Mouse (Mus musculus) hindbrain, embryonic 12.5 days (tissue): ENCODE measurements around the gene Rasgef1c. TPM values are rescaled to one million over a fixed set of nuclear protein-coding genes. Genes with fewer than 3 reads are reported as not detected.

ENCODE experiments used
- ATAC-seq: fragments of 200-750 bp; cut with Nextera tagmentation; 2 replicates; pipeline ENCODE4 v1.8.0; 2017; ENCODE audit warnings: moderate TSS enrichment; ENCODE audit not compliant: low FRiP score
- H3K27ac ChIP-seq: fragments of 300-500 bp; sonication (generic); 2 replicates; pipeline ENCODE4 v1.5.1; 2016; ENCODE audit warnings: mild to moderate bottlenecking
- H3K27me3 ChIP-seq: fragments of 300-500 bp; sonication (generic); 2 replicates; pipeline ENCODE4 v1.6.1; 2016; ENCODE audit warnings: mild to moderate bottlenecking
- H3K36me3 ChIP-seq: fragments of 300-500 bp; sonication (generic); 2 replicates; pipeline ENCODE4 v1.6.1; 2016; ENCODE audit warnings: mild to moderate bottlenecking
- H3K4me1 ChIP-seq: fragments of 300-500 bp; sonication (generic); 2 replicates; pipeline ENCODE4 v1.6.1; 2016
- H3K4me2 ChIP-seq: fragments of 300-500 bp; sonication (generic); replicated peaks from 2 replicates; pipeline ENCODE4 v1.6.1; 2016; ENCODE audit warnings: mild to moderate bottlenecking
- H3K4me3 ChIP-seq: fragments of 300-500 bp; sonication (generic); 2 replicates; pipeline ENCODE4 v1.5.1; 2016; ENCODE audit warnings: mild to moderate bottlenecking
- H3K9ac ChIP-seq: fragments of 300-500 bp; sonication (generic); 2 replicates; pipeline ENCODE4 v1.6.1; 2016; ENCODE audit warnings: mild to moderate bottlenecking, moderate library complexity
- H3K9me3 ChIP-seq: fragments of 300-500 bp; sonication (generic); replicated peaks from 2 replicates; pipeline ENCODE4 v1.6.1; 2016; ENCODE audit warnings: mild to moderate bottlenecking
- WGBS: fragments of 180-500 bp; shearing (Covaris S2); methylation state at CpG from one replicate; pipeline ENCODE4 v1.1.7; 2016; 5-methylcytosine and 5-hydroxymethylcytosine counted together
- polyA plus RNA-seq: library from polyadenylated mRNA; unstranded; fragments of >200 nt; fragmentation: Nextera tagmentation; extraction: Ambion mirVana; gene quantifications from 2 replicates; pipeline ENCODE4 v1.2.1, GENCODE M21; 2016

Rasgef1c gene
- polyA plus RNA-seq, 1 experiment from 2014 or later = 5.3 TPM

DNA sequence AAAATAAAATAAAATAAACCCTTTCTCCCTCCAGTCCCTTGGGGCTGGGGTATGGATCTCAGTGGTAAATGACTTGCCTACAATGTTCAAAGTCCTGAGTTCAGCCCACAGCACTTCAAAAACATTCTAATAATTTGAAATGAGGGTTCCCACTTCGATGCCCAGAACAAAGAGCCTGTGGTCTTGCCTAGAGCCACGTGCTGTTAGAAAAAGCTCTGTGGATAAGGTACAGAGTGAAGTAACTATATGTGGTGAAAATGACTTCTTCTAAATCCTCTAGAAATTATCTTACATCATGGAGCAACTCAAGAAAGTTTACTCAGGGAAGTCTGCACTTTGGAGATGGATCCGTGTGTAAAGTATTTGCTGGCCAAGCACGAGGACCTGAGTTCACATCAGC, 80.5 kb downstream of the Rasgef1c start:
- WGBS = 82% methylated on average over 4 of the region's 4 CpGs
- Histone ChIP-seq H3K4me1 (0 out of 2 replicates have a peak, but pooled peaks cover 3% of the 10 kb centered on the region), H3K9me3 (no peaks in the 10 kb centered on the region), H3K9ac (no peak overlapping the region), H3K36me3 (no peaks in the 10 kb centered on the region), H3K4me2 (no peak overlapping the region), H3K27ac (no peak overlapping the region), H3K4me3 (no peak overlapping the region), H3K27me3 (no peaks in the 10 kb centered on the region)
- ATAC-seq = no peak

- whole genome bisulfite sequencing = 44% methylated on average over 4 of the region's 4 CpGs
- Histone ChIP-seq H3K4me1 (0 out of 2 replicates have a peak, but pooled peaks cover 3% of the 10 kb centered on the region), H3K4me3 (no peak overlapping the region), H3K9ac (no peak overlapping the region), H3K27me3 (no peaks in the 10 kb centered on the region), H3K4me2 (no peak overlapping the region), H3K27ac (no peak overlapping the region), H3K9me3 (no peaks in the 10 kb centered on the region), H3K36me3 (no peaks in the 10 kb centered on the region)
- no peak for ATAC-seq
Observed at GRCm38 (mm10) chr11:49982881-49983280, 81.2 kb downstream of the Rasgef1c start.

- no peak overlapping the region for H3K9ac ChIP-seq
- H3K36me3 ChIP-seq = no peaks in the 10 kb centered on the region
- WGBS = 79% methylated on average over 4 of the region's 4 CpGs
- no peaks in the 10 kb centered on the region for H3K27me3 ChIP-seq
- no peak for ATAC-seq
- H3K4me1 ChIP-seq = 0 out of 2 replicates have a peak, but pooled peaks cover 3% of the 10 kb centered on the region
- no peaks in the 10 kb centered on the region for H3K9me3 ChIP-seq
- H3K27ac ChIP-seq = no peak overlapping the region
- H3K4me2 ChIP-seq = no peak overlapping the region
- no peak overlapping the region for H3K4me3 ChIP-seq
Observed at GRCm38 (mm10) chr11:49983875-49984552, 82.4 kb downstream of the Rasgef1c start.

GRCm38 (mm10) chr11:49985009-49985408, 83.4 kb downstream of the Rasgef1c start:
- WGBS = 91% methylated on average over 4 of the region's 4 CpGs
- Histone ChIP-seq H3K4me3 (no peak overlapping the region), H3K27me3 (no peaks in the 10 kb centered on the region), H3K9ac (no peak overlapping the region), H3K27ac (no peak overlapping the region), H3K4me1 (0 out of 2 replicates have a peak, but pooled peaks cover 3% of the 10 kb centered on the region), H3K36me3 (no peaks in the 10 kb centered on the region), H3K4me2 (no peak overlapping the region), H3K9me3 (no peaks in the 10 kb centered on the region)
- ATAC-seq = no peak

- Histone ChIP-seq H3K4me1 (0 out of 2 replicates have a peak, but pooled peaks cover 3% of the 10 kb centered on the region), H3K27ac (no peak overlapping the region), H3K27me3 (no peaks in the 10 kb centered on the region), H3K9me3 (no peaks in the 10 kb centered on the region), H3K9ac (no peak overlapping the region), H3K4me3 (no peak overlapping the region), H3K4me2 (no peak overlapping the region), H3K36me3 (no peaks in the 10 kb centered on the region)
- 25% methylated on average over 10 of the region's 10 CpGs for WGBS
- peak; percentile 77 for ATAC-seq
Observed at GRCm38 (mm10) chr11:49986277-49987036, 84.8 kb downstream of the Rasgef1c start.

DNA sequence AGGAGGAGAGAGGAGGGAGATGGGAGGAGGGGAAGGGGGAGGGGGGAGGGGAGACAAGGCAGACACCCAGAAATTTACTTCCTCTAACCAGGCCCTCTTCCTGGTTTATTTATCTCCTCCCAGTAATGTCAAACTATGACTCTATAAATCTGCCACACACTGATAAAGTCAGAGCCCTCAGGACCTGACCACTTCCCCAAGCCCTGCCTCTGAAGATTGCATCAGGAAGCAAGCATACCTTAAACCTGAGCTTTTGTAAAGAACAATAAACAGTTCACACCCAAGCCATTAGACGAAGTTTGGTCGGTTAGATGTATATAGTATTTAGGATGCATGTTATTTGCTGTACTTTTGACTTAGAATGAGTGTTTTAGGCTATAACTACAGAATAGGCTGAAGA, 92.9 kb downstream of the Rasgef1c start:
- 89% methylated on average over 2 of the region's 2 CpGs for WGBS
- no peak overlapping the region for H3K4me3 ChIP-seq
- no peaks in the 10 kb centered on the region for H3K4me1 ChIP-seq
- no peak overlapping the region for H3K9ac ChIP-seq
- ATAC-seq = no peak
- H3K27ac ChIP-seq = no peak overlapping the region
- H3K36me3 ChIP-seq = no peaks in the 10 kb centered on the region
- H3K4me2 ChIP-seq = no peak overlapping the region
- H3K27me3 ChIP-seq = no peaks in the 10 kb centered on the region
- H3K9me3 ChIP-seq = no peaks in the 10 kb centered on the region

GRCm38 (mm10) chr11:49996398-49996797, 94.8 kb downstream of the Rasgef1c start:
- Histone ChIP-seq H3K9ac (no peak overlapping the region), H3K4me3 (no peak overlapping the region), H3K4me1 (no peaks in the 10 kb centered on the region), H3K27me3 (no peaks in the 10 kb centered on the region), H3K27ac (no peak overlapping the region), H3K4me2 (no peak overlapping the region), H3K36me3 (no peaks in the 10 kb centered on the region), H3K9me3 (no peaks in the 10 kb centered on the region)
- ATAC-seq = no peak
- WGBS = 79% methylated on average over 4 of the region's 4 CpGs

DNA sequence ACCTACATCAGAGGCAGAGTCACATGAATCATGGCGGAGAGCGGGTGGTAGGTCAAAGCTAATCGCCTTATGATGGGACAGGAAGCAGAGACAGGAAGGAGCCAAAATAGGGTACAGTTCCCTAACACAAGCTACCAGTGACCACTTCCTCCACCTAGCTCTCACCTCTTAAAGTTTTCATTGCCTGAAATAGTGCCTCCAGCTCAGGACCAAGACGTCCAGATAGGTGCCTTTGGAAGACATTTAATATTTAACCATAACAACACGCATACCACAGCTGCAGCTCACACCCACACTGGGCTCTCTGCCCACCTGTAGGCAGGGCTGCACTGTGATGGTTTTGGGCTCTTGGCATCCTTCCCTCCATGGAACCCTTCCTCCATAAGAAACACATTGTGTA, 95.7 kb downstream of the Rasgef1c start:
- Histone ChIP-seq H3K9me3 (no peaks in the 10 kb centered on the region), H3K36me3 (no peaks in the 10 kb centered on the region), H3K4me2 (no peak overlapping the region), H3K27me3 (no peaks in the 10 kb centered on the region), H3K9ac (no peak overlapping the region), H3K4me1 (no peaks in the 10 kb centered on the region), H3K27ac (no peak overlapping the region), H3K4me3 (no peak overlapping the region)
- WGBS = 87% methylated on average over 5 of the region's 5 CpGs
- no peak for ATAC-seq

GRCm38 (mm10) chr11:50002853-50003252, 101.2 kb downstream of the Rasgef1c start:
- no peak overlapping the region for H3K9ac ChIP-seq
- no peak overlapping the region for H3K27ac ChIP-seq
- H3K27me3 ChIP-seq = no peaks in the 10 kb centered on the region
- no peak overlapping the region for H3K4me2 ChIP-seq
- no peaks in the 10 kb centered on the region for H3K36me3 ChIP-seq
- H3K4me1 ChIP-seq = no peaks in the 10 kb centered on the region
- WGBS = 94% methylated on average over 4 of the region's 4 CpGs
- no peak overlapping the region for H3K4me3 ChIP-seq
- no peak for ATAC-seq
- H3K9me3 ChIP-seq = no peaks in the 10 kb centered on the region

- no peaks in the 10 kb centered on the region for H3K4me1 ChIP-seq
- no peak overlapping the region for H3K9ac ChIP-seq
- 72% methylated on average over 10 of the region's 10 CpGs for WGBS
- H3K36me3 ChIP-seq = no peaks in the 10 kb centered on the region
- H3K27me3 ChIP-seq = no peaks in the 10 kb centered on the region
- H3K9me3 ChIP-seq = no peaks in the 10 kb centered on the region
- H3K4me3 ChIP-seq = no peak overlapping the region
- H3K27ac ChIP-seq = no peak overlapping the region
- H3K4me2 ChIP-seq = no peak overlapping the region
- no peak for ATAC-seq
Observed at GRCm38 (mm10) chr11:50007776-50008175, 106.1 kb downstream of the Rasgef1c start.

- Histone ChIP-seq H3K36me3 (no peaks in the 10 kb centered on the region), H3K4me2 (no peak overlapping the region), H3K9me3 (no peaks in the 10 kb centered on the region), H3K4me3 (no peak overlapping the region), H3K27me3 (no peaks in the 10 kb centered on the region), H3K9ac (no peak overlapping the region), H3K27ac (no peak overlapping the region), H3K4me1 (no peaks in the 10 kb centered on the region)
- ATAC-seq = no peak
- 20% methylated on average over 5 of the region's 5 CpGs for WGBS
Observed at GRCm38 (mm10) chr11:50008231-50008630, 106.6 kb downstream of the Rasgef1c start.

GRCm38 (mm10) chr11:50013016-50013415, 111.4 kb downstream of the Rasgef1c start:
- Histone ChIP-seq H3K27ac (no peak overlapping the region), H3K9ac (no peak overlapping the region), H3K27me3 (no peaks in the 10 kb centered on the region), H3K4me1 (no peaks in the 10 kb centered on the region), H3K4me2 (no peak overlapping the region), H3K9me3 (no peaks in the 10 kb centered on the region), H3K4me3 (no peak overlapping the region), H3K36me3 (no peaks in the 10 kb centered on the region)
- WGBS = 74% methylated on average over 6 of the region's 6 CpGs
- no peak for ATAC-seq

DNA sequence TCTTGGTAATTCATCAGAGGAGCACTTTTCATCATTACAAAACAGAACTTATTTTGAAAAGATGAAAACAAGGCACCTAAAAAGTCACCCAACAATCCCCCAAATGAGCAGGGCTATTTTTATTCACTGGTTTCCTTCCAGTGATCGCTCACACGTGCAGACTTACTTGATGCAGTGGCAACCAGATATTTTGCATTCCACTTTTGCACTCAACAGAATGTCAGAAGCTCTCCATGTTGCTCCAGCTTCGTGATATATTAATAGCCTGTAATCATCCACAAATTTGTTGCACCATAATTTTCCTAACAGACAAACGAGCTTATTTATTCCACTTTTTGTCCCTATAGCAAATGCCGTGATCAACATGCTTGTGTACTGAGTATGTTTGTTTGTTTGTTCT, 114.9 kb downstream of the Rasgef1c start:
- Histone ChIP-seq H3K9ac (no peak overlapping the region), H3K36me3 (no peaks in the 10 kb centered on the region), H3K4me3 (no peak overlapping the region), H3K4me2 (no peak overlapping the region), H3K9me3 (no peaks in the 10 kb centered on the region), H3K4me1 (no peaks in the 10 kb centered on the region), H3K27me3 (no peaks in the 10 kb centered on the region), H3K27ac (no peak overlapping the region)
- WGBS = 87% methylated on average over 5 of the region's 5 CpGs
- no peak for ATAC-seq
